Mouse (Mus musculus): ENCODE data around the gene Nnmt. TPM values are rescaled to one million over a fixed set of nuclear protein-coding genes. Genes with fewer than 3 reads are reported as not detected.

Nnmt gene
- polyA plus RNA-seq, 1 experiment from 2014 or later: 0.41 TPM

DNA sequence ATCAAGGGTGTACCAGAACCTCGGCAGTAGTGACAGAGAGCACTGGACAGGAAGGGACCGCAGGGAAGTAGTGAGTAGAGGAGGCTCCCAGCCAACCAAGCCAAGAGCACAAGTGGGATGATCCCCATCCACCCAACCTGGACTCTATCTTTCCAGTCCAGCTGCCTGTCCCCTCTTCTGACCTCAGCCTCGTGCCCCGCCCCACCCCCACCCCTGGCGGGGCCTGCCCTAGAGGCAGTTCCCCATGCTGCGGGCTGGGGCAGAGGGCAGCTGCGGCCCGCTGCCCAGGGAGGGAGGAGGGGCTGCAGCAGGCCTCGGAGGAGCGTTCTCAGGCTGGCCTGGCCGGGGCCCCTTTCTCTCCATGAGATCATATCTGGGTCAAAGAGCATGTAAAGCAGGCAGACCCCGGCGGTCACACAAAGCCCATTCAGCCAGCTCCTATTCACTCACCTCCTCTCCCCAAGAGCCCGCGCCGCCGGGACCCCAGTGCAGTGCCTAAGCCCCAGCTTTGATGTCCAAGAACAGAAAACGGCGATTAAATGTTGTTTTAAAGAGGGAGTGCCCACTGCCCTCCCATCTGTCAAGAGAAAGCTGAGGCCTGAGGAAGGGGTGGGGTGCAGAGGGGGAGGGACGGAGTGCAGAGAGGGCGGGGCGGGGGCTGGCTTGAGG, 44.3 kb upstream of the Nnmt start:
- peak overlapping the region; percentile 65 for H3K4me2 ChIP-seq (ENCODE audit: low read depth, low read length)
- no peaks in the 10 kb centered on the region for H3K27me3 ChIP-seq (ENCODE audit: insufficient read depth, low read length)
- peak overlapping the region; percentile 60; the same call in 1 of the 2 replicates for H3K27ac ChIP-seq (ENCODE audit: low read depth)
- WGBS (ENCODE audit: insufficient replicate concordance): 6% methylated on average over 20 of the region's 22 CpGs
- peak; percentile 79 for DNase-seq
- H3K9me3 ChIP-seq (ENCODE audit: low read length): peaks cover 6% of the 10 kb centered on the region
- peak overlapping the region; percentile 62 for H3K9ac ChIP-seq (replicated peaks)
- H3K4me1 ChIP-seq (ENCODE audit: insufficient read depth): peaks cover 22% of the 10 kb centered on the region
- TF ChIP-seq CTCF (IDR thresholded peaks at IDR 0.05; ENCODE audit: low read depth) (no peak), EP300 (IDR thresholded peaks at IDR 0.05; ENCODE audit: low read depth) (peak; percentile 76)
- H3K36me3 ChIP-seq (replicated peaks; ENCODE audit: insufficient read depth, low read length): no peaks in the 10 kb centered on the region
- peak; percentile 91 for ATAC-seq
- H3K4me3 ChIP-seq (ENCODE audit: low read depth, low read length): peak overlapping the region; percentile 31

DNA sequence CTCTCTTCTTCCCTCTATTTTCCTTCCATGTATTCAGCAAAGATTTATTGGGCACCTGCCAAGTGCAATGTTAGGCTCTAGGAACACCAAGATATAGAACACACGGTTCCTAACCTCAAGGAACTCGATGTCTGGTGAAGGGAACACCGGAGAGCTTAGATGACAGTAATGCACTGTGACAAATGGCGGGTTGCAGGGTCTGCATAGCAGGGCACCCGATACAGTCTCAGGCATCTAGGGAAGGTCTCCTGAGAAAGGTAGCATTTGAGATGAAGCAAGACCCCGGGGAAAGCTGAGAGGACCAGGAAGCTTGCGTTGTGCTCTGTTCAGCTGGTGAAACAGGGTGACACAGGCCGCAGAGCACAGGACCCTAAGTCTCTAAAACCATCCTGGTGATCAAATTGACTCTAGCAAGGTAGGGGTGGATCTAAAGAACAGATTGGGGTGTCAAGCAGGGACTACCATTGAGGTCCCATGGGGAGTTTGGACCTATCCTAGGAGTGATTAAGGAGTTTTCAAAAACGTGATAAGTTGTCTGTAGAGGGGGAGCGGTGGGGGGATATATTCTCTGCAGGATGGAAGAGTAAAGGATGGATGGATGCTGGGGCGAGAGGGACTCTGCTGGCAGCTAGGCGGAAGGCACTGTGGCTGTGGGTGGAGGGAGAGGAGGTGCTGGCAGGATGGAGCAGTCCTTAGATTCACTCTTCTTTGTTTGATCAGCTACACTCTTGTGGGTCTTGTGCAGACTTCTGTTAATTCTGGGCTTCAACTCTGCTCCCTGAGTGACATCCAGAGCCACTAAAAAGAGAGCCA, 43.5 kb upstream of the Nnmt start:
- peak; percentile 2; the same call in 1 of the 2 replicates for ATAC-seq

DNA sequence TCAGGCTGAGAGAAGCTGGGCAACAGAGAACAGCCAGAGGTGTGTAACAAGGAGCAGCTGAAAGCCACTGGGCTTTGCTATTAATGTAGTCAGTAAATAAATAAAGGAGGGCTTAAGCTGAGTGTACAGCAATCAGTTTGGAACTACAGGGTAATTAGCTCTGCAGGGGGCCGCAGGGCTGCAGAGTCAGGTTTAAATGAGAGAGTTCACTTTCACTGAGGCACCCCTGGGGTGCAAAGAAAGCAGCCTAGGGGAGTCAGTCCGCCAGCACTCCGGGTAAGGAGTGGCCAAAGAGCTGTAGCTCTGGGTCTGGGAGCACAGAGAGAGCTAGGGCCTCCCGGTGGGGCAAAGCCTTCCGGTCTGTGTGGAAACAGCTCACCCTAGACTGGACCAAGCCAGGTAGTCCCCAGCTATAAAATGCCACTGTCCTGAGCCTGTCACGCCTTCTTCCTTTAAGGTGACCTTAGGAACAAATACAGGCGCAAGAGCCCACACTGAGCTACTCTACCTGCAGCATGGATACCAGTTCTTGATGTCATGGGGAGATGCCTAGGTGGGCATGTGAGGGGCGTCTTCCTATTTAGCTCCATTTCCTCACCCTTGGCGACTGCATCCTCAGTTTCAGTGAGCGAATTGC, 42.8 kb upstream of the Nnmt start:
- TF ChIP-seq CTCF (IDR thresholded peaks at IDR 0.05; ENCODE audit: low read depth) (no peak), EP300 (IDR thresholded peaks at IDR 0.05; ENCODE audit: low read depth) (no peak)
- no peak overlapping the region for H3K4me2 ChIP-seq (ENCODE audit: low read depth, low read length)
- ATAC-seq: no peak
- no peak overlapping the region for H3K9ac ChIP-seq (replicated peaks)
- DNase-seq: peak; percentile 24
- H3K4me3 ChIP-seq (ENCODE audit: low read depth, low read length): no peak overlapping the region
- H3K4me1 ChIP-seq (ENCODE audit: insufficient read depth): peaks cover 22% of the 10 kb centered on the region
- H3K9me3 ChIP-seq (ENCODE audit: low read length): peaks cover 10% of the 10 kb centered on the region
- WGBS (ENCODE audit: insufficient replicate concordance): 56% methylated on average over 10 of the region's 10 CpGs
- no peaks in the 10 kb centered on the region for H3K36me3 ChIP-seq (replicated peaks; ENCODE audit: insufficient read depth, low read length)
- no peaks in the 10 kb centered on the region for H3K27me3 ChIP-seq (ENCODE audit: insufficient read depth, low read length)
- no peak overlapping the region for H3K27ac ChIP-seq (ENCODE audit: low read depth)

More for the DNA sequence above, 43.5 kb upstream of the Nnmt start:
- Histone ChIP-seq H3K27ac (ENCODE audit: low read depth) (0 out of 2 replicates have a peak overlapping the region, but pooled peaks have one; percentile 12), H3K4me2 (ENCODE audit: low read depth, low read length) (peak overlapping the region; percentile 65), H3K4me1 (ENCODE audit: insufficient read depth) (peaks cover 22% of the 10 kb centered on the region), H3K9ac (replicated peaks) (peak overlapping the region; percentile 62), H3K36me3 (replicated peaks; ENCODE audit: insufficient read depth, low read length) (no peaks in the 10 kb centered on the region), H3K4me3 (ENCODE audit: low read depth, low read length) (peak overlapping the region; percentile 31; the same call in 1 of the 2 replicates), H3K9me3 (ENCODE audit: low read length) (peaks cover 10% of the 10 kb centered on the region), H3K27me3 (ENCODE audit: insufficient read depth, low read length) (no peaks in the 10 kb centered on the region)
- TF ChIP-seq EP300 (IDR thresholded peaks at IDR 0.05; ENCODE audit: low read depth) (no peak), CTCF (IDR thresholded peaks at IDR 0.05; ENCODE audit: low read depth) (no peak)
- WGBS (ENCODE audit: insufficient replicate concordance): 61% methylated on average over 12 of the region's 12 CpGs
- peak; percentile 13 for DNase-seq

DNA sequence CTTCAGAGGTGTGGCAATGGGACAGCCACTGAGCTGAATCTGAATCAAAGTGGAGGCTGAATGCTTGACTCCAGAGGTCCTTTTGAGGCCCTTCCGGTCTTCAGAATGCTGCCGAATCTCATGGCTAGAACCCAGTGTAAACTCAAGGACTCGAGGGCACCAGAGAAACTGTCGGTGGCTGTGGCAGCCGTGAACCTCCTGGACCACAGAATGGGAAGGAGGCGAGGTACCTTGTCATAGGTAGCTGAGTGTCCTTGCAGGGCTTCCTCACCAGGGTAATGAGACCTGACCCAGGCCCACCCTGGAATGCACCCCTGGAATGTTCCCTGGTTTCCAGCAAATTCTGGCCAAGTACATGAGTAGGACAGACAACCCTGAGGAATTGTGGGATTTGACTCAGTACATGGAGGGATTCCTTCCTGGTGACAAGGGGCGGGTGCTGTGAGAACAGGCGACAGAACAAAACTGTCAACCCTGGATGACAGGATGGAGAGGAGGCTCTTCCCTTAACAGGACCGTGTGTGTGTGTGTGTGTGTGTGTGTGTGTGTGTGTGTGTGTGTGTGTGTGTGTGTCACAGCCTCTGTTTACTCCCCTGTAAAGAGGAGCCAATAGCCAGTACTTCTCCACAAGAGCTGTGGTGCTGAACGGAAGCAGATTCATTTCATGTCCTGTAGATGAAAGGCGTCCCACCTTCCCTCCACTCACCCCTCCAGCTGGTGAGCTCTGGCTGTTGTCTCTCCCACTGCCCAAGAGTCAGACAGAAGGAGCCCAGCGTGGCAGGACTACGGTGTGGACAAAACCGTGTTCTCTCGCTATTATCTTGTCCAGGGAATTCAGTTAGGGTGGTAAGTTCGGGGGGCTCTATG, 42.1 kb upstream of the Nnmt start:
- Histone ChIP-seq H3K36me3 (replicated peaks; ENCODE audit: insufficient read depth, low read length) (no peaks in the 10 kb centered on the region), H3K27me3 (ENCODE audit: insufficient read depth, low read length) (no peaks in the 10 kb centered on the region), H3K9ac (replicated peaks) (no peak overlapping the region), H3K4me3 (ENCODE audit: low read depth, low read length) (no peak overlapping the region), H3K4me1 (ENCODE audit: insufficient read depth) (peaks cover 22% of the 10 kb centered on the region), H3K4me2 (ENCODE audit: low read depth, low read length) (no peak overlapping the region), H3K27ac (ENCODE audit: low read depth) (no peak overlapping the region), H3K9me3 (ENCODE audit: low read length) (peaks cover 10% of the 10 kb centered on the region)
- ATAC-seq (no peak), DNase-seq (peak; percentile 15)
- TF ChIP-seq CTCF (IDR thresholded peaks at IDR 0.05; ENCODE audit: low read depth): no peak
- no peak for TF ChIP-seq EP300 (IDR thresholded peaks at IDR 0.05; ENCODE audit: low read depth)
- WGBS (ENCODE audit: insufficient replicate concordance): 67% methylated on average over 16 of the region's 16 CpGs

DNA sequence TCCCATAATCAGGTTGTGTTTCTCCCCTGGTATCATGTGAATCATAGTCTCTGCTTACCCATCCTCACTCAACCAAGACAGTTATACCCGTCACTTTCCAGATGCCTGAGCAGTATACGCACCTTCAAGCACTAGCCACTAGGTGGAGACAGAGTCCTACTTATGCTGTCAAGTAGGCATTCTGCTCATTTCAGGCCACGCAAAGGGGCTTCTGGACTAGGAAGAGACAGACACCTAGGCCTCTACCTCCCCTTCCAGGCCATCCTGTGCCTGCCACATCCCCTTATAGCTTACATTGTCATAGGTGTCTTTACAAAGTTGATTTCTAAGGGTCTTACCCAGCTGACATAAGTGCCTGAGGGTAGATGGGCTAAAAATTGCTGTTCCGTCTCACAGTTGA, 41.3 kb upstream of the Nnmt start:
- ATAC-seq (peak; percentile 16; the same call in 1 of the 2 replicates), DNase-seq (peak; percentile 69)
- Histone ChIP-seq H3K27ac (ENCODE audit: low read depth) (no peak overlapping the region), H3K36me3 (replicated peaks; ENCODE audit: insufficient read depth, low read length) (no peaks in the 10 kb centered on the region), H3K9ac (replicated peaks) (no peak overlapping the region), H3K4me2 (ENCODE audit: low read depth, low read length) (no peak overlapping the region), H3K4me1 (ENCODE audit: insufficient read depth) (peaks cover 22% of the 10 kb centered on the region), H3K9me3 (ENCODE audit: low read length) (peaks cover 10% of the 10 kb centered on the region), H3K4me3 (ENCODE audit: low read depth, low read length) (no peak overlapping the region), H3K27me3 (ENCODE audit: insufficient read depth, low read length) (no peaks in the 10 kb centered on the region)
- TF ChIP-seq EP300 (IDR thresholded peaks at IDR 0.05; ENCODE audit: low read depth) (no peak), CTCF (IDR thresholded peaks at IDR 0.05; ENCODE audit: low read depth) (peak; percentile 99)
- WGBS (ENCODE audit: insufficient replicate concordance): 24% methylated on average over 4 of the region's 4 CpGs

Measured in liver, postnatal 0 days (tissue).